Mouse (Mus musculus) forelimb bud, embryonic 11.5 days (tissue): ENCODE data around the gene Sema4d.

Experiments used
- DNase-seq: peaks from one replicate; pipeline ENCODE4 v3.0.0-alpha.2; 2012; ENCODE audit warnings: low read depth, low spot score

Gene Sema4d

DNA sequence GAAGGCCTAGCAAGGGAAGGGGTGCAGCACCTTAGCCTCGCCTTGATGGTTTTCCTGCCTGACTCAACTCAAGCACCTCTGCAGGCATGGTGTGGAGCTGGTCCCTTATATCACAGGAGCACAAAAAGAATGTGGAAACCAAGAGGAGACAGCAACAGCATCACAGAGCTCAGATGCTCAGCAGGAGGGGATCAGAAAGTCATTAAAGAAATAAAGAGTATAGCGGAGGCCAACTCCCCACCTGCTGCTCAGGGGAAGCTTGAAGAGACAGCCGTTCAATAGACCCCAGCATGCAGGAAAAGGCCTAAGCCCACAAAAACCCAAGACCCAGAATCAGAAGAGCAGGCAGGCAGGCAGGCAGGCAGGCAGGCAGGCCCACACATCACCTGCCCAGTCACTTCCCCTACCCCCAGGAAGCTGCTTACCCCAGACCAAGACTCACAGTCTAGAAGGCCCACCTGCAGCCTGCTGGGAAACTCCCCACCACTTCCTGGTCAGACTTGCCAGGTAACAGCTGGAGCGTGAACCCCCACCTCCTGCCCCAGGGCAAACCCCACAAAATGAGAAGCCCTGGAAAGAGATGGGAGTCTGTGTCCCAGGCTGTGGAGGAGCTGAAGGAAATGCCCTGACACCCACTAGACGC is 39.6 kb downstream of the Sema4d start:
- no peak for DNase-seq

DNA sequence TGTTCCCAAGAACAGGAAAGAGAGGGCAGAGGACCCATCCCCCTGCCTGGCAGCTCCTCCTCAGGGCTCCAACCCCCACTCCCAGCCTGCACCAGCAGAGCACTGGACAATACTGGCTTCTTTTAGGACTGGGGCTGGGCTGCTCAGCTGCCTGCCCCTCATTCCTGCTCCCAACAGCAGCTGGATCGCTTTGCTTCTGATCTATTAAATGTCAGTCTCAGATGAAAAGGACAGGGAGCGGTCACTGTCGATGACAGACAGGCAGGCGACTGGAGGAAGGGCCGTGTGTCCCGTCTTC is 40.4 kb downstream of the Sema4d start:
- no peak for DNase-seq

DNA sequence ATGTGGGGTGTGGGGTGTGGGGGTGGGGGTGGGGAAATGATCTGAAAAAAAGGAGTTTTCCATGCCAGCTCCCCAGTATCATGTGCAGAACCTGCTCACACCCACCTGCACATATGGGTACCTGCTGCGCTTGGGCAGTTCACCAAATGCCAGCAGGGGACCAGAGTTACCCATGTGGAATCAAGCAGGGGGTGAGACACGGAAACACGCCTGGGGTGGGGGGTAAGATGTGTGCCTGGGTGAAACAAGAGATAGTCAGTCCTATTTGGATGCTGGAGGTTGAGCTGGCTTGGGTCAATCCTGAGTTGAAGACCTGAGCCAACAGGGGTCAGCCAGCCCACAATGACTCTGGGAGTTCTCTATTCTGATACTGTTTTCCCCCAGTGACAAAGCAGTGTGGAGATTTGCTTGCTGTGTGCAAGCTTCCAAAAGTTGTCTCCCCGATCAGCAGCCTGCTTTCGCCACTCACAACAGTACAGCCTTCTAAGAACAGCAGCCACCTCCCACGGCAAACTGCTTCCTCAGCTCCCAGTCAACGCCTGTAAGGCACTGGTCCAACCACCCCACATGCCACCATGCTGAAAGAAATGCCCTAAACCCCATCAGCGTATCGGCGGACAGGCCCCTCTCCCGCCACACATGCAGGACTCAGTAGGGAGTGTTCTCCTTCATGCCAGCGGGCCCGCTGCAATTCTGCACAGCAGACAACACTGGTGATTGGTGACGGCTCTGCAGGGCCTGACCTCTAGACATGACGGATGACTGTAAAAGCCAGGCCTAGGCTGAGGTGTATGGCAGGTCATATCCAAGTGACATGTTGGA is 41.0 kb downstream of the Sema4d start:
- DNase-seq, result no peak

DNA sequence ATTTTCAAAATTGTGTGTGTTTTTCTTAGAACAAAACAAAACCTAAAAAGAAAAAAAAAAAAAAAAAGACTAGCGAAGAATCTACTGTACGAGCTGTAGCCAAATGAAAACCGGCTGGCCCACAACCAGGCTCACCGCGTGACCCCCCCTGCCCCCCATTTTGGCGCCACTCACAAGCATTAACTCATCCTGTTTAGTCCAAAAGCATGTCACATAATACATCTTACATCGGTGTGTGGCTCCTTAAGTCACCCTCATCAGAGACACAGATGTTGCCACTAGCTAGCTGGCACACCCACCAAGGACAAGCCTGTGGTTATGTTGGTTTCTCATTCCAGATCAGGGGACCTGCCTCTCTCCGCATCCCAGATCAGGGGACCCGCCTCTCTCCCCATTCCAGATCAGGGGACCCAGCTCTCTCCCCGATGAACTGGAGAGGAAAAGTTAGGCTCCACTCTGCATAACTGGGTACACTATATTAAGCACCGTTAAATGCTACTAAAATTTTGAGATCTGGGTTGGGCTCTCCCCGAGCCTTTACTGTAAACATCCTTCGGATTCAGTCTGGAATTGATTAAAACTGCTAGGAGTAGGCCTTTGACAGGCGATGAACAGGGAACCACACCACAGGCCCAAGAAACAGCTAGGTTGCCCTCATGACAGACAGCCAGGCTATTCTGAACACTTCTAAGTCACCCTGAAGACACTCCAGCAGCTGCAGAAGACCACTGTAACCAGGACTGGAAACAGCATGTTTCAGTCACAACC is 43.8 kb downstream of the Sema4d start:
- DNase-seq, result no peak

DNA sequence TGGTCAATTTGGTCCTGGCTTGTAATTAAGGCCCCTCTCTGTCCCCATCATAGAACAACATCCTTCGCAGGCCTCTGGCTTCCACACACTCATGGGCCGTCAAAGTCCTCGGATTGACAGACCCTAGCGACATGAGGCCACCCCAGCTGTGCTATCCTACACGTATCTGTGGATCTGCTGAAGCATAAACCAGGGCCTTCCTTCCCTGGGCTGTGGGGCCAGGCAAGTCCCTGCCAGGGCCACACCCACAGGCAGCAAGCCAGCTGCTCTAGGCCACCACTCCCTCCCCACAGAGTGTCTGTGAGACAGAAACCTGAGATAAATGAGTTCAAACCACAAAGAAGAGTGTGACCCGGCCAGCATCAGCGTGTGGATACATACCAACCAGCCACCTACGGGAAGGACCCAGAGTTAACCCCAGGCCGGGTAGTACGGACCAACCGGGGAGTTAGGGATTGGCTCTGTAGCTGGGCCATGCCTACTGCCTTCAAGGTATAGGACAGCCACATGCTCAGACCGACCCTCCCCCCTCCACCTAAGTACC is 45.5 kb downstream of the Sema4d start:
- no peak for DNase-seq

DNA sequence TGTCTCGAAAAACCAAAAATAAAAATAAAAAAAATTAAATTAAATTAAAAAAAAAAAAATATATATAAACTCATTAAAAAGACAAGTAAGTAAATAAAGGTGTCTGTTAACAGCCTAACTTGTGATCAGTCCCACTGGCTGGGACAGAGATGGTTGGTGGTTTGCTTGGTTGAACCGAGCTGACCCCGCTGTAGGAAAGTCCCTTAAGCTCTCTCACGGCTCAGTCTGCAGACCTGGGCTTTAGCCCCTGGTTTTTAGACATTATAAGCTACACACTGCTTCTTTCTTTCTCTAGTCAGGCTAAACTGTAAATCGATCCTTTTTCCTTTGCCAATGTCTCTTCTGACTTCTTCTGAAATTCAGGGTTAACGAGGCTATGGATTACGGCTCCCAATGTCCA is 46.5 kb downstream of the Sema4d start:
- no peak for DNase-seq

DNA sequence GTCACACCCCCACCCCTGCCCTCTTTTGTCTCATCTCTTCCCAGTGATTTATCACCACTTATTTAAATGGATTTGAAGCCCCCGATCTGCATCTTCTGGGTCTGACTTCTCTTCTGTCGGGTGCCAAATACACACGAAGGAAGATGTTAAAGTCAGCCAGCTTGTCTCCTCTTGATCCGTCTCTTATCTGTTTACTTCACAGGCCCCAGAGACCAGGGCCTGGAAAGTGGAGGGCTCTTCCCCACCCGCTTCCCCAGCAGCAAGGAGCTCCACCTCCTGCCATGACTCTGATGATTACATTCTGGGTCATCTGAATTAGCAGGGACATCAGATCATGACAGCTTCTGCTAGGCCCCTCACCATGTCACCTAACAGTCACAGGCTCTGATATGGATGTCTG is 47.7 kb downstream of the Sema4d start:
- DNase-seq, result no peak

DNA sequence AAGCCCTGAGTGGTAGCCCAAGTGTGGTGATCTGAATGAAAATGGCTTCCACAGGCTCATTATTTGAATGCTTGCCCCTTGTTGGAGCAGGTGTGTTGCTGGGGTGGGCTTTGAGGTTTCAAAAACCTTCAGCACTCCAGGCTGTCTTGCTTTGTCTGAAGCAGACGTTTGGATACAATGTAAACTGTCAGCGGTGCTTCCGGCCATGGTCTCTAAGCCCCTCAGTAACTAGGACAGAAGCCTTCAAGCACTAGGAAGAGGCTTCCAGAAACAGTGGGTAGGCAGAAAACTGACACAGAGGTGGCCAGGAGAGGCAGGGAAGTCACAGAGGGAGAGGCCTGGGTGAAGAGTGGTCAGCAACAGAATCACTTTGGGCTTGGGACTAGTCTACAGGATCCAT is 49.7 kb downstream of the Sema4d start:
- no peak for DNase-seq

DNA sequence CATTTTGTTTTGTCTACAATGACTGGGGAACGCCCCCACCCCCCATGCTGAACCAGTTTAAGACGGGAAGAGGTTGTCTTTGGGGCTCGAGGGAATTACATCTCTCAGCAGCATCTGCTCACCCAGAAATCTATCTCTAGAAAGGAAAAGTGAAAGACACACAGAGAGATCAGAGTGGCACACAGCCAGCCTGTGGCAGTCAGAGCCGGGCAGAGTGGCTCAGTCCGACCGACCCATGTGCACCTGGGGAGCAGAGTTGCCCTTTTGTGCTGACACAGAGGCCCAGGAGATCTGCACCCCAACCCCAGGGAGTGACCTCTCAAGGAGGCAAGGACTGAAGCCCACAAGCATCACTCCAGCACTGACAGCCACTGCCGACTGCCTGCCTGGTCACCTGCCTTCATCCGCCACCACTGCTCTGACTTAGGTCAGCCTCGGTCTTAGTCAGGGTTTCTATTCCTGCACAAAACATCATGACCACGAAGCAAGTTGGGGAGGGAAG is 50.9 kb downstream of the Sema4d start:
- no peak for DNase-seq

DNA sequence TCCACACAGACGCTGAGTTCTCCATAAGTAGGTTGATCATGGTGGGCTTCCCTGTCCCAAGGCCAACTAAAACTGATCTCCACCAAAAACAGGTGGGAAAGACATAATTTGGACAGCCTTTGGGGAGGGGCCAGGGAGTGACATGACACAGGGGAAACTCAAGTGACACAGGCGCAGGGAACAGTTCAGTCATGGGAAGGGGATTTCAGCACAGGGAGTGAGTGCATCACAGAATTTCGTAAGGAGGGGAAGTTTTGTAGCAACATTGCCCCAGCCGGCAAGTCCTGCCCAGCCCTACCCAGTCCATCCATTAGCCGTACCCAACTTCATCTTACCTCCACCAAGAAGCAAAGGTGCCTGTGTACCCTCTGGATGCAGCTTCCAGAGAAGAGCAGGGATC is 52.8 kb downstream of the Sema4d start:
- DNase-seq, result no peak

DNA sequence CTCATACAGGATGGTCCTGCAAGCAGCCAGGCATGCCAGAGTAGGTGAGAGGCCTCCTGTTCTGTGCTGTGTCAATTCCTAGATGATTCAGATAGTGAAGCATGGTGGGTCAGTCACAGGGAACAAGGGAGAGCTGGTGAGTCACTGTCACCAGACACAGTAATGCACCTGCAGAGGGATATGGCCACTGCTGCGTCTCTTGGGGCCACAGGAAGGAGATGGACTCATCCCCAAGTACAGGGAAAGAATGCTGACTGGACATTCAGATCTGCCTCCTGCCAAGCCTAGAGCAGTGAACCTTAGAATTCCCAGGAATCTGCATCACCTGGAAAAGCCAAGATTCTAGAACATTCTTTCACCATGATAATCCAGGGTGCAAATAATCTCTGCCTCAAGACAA is 53.8 kb downstream of the Sema4d start:
- no peak for DNase-seq

DNA sequence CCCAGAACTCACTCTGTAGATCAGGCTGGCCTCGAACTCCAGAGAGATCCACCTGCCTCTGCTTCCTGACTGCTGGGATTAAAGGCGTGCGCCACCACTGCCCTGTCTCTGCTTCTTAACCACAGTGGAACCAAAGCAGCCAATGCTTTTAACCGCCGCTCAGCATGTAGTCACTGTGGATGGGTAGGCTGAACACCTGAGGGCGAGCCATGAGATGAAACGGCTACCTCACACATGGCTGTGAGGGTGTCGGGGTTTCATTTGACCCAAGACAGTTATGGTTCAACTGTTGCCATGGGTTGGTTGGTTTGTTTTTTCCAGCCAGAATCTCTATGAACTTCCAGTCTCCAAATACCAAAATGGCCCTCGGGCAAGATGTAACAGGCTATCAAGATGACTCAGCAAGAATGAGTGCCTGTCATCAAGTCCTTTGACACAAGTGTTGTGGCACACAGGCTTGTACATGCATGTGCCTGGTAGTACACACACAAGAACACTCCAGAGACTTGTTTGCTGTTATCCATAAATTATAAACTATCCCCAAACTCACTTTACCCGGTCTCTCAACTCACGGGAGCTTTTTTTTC is 54.9 kb downstream of the Sema4d start:
- DNase-seq, result no peak

DNA sequence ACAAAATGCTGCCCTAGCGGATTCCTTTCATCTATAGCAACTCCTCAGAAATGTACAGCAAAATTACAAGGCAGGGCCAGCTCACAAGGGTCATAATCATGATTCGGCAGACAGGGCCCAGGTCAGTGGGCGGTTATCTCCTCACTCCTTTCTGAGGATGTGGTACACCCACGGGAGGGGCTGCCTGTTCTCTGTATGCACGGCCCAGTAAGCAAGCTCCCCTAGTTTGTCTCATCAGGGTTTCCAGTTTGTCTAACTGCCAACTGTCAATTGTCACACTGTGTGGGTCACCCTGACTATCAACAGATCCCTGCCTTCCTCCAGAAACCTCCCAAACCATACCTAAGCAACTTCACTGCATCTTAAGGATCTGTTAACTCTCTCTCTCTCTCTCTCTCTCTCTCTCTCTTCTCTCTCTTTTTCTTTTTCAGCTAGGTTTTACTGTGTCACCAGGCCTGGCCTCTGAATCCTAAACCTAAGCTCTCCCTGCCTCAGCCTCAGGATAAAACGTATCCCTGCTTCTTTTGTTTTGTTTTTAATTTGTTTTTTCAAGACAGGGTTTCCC is 55.5 kb downstream of the Sema4d start:
- DNase-seq, result no peak

DNA sequence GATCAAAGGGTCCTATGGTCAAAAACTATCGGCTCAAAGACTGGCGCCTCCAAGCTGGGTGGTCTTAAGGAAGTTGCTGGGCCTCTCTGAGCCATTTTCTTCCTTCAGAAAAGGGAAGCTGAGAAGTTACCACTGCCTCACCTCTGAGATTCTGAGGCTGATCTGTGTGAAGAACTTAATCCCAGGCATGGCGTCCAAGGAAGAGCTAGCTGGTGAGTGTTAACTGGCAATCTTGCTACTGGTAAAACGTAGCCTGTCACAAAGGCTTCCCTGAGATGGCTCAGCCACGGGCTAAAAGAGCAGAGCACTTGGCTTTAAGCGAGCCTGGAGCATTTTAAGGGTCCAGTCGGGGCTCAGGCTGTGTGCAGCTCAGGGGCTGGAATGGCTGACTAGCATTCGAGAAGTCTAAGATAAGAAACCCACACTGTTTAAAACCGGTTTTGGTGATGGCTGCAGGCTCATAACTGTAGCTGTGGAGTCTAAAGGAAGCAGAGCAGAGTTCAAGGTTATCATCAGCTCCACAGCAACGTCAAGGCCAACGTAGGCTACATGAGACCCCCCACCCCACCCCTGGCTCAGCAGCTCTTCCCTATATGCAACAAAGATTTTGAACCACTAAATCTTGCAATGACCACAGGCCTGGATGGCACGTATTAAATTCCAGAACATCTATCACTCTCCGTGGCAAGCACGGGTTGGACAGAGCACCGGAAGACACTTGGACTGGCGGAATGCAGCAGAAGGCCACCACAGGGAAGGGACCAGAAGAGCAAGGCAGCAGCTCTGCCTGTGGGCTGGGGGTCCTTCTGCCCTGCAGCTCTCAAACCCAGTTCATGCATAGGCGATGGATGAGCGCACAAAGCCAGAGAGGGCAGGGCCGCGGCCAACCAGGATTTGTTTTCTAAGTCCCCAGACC is 56.3 kb downstream of the Sema4d start:
- DNase-seq, result no peak

DNA sequence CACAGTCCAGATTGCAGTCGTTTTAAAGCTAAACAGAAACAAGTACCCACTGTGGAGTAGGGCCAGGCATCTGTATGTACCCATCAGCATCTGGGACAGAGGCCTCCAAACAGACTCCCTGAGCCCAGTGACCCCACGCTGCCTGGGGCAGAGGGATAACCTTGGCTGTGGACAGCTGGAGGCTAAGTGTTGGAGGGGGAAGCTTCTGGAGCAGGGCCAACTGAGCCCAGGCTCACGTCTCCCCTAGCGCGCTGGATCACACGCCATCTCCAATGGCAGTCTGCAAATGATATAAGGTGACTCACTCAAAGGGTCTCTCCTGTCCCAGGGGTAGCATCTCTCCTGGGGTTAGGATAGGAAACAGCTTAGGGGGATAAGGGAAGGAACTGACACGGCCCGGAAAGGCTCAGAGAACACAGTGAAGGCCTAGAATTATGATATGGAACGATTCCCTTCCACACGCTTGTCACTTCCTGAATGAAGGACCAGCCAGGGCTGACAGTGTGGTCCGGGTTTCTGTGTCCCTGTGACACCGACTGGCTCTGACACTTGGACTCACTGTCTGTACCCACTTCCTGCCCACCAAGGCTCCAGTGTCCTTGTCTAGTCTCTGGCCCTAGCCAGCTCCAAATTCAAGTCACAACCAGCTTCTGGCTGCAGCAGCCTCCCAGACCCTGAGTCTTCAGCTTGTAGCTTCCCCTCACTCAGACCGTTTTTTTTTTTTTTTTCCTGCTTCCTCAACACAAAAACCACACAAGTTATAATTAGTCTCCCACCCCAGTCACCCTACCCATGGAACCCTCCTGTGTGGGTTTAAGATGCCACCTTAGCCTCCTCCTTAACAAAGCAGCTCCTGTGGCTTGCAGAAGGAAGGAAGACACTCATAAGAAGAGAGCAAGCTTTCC is 57.3 kb downstream of the Sema4d start:
- DNase-seq, result no peak

DNA sequence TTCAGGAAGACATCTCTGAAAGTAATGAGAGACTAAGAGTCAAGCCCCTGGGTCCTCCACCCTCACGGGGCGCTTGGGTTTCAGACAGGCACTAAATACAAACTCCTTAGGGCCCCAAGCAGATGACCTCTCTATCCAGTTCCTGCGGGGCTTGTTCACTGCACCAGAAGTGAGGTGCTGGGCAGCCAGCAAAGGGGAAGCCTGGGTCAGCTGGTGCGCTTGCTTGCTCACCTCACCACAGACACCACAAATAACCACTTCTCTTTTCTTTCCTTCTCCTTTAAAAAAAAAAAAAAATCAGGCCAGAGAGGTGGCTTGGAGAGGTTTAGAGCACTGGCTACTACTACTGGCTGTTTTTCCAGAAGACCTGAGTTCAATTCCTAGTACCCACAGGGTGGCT is 59.0 kb downstream of the Sema4d start:
- no peak for DNase-seq

DNA sequence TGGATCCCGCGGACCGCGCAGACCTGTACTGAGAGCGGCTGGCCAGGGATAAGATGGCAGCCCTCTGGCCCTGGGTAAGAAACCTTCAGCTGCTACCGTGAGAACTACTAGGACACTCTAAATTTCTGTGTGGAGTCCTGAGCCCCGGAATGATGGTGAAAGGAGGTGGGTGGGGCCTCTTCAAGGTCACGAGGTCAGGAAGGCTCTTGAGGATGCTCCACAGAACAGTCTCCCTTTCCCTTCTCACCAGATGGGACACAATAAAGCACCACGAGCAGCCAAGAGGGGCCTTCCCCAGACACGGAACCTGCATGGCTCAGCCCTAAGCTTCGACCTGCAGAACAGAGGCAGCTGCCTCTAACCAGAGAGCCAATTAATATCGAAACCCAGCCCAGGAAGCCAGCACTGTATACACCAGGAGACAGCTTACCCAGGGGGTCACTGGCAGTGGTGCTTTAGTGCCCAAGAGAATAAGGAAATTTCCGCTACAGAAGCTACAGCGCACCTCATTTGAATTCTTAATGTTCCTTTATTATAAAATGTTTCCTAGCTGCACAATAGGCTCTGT is 61.4 kb downstream of the Sema4d start:
- no peak for DNase-seq

DNA sequence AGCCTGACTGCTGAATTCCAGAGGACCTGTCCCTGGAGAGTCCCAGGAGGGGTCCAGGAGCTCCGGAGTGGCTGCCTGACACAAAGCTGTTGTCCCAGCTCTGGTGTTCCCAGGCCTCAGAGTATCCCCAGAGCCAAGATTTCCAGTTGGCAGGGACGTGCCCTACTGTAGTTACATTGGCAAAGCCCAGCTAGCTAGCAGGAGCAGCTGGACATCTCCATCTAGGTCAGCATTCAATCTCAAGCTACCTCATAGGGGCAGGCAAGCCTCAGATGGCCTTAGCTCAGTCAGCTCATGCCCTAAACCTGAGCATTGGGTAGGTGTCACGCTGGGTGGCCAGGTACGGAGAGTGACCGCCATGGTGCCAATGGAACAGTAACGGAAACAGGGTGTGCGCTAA is 62.1 kb downstream of the Sema4d start:
- no peak for DNase-seq

DNA sequence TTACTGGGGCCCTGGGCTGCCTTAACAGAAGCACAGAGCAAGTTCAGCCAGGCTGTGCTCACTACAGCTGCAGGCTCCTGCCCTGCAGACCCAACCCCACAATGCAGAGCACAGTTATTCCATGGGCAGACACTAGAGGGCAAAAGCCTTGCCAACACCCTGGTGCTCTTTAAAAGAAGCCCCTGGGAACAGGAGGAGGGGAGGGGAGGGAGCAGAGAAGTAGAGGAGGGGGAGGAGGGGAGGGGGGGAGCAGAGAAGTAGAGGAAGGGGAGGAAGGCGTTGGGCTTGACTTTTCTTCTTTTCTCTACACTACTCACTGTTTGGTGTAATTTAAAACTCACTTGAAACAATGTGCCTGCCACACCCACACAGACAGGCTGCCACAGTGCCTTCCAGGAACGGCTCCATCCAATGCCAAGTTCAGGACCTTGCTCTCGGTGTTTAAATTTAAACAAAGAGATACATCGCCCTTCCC is 63.6 kb downstream of the Sema4d start:
- peak; percentile 61 for DNase-seq
